Mouse (Mus musculus): ENCODE measurements around the gene Dpt.
A peak's percentile ranks its signal among the peaks of the same experiment; 100 is the strongest.
"Not testable (repeated sequence)": the region's sequence is repeated elsewhere in the genome, so short reads cannot be mapped to it uniquely, and the experiment has no call there.

The Dpt gene

DNA sequence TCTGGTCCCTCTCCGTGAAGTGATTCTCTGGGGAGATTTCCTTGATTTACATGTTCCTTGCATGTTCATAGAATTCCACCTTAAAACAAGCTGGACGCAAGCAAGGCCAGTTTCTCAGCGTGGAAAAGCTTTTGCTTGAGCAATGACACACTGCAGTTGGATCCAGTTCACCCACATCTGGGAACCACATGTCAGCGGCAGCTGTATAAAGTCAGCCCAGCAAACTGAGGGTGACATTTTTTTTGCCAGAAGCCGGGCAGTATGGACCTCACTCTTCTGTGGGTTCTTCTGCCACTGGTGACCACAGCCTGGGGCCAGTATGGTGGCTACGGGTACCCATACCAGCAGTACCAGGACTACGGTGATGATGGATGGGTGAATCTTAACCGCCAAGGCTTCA lies at the start of gene Dpt:
Gene Dpt, plus strand, starts transcription at position 174 of the 400 bp plus-strand sequence.
- DNase-seq = peak; percentile 50 to 74

DNA sequence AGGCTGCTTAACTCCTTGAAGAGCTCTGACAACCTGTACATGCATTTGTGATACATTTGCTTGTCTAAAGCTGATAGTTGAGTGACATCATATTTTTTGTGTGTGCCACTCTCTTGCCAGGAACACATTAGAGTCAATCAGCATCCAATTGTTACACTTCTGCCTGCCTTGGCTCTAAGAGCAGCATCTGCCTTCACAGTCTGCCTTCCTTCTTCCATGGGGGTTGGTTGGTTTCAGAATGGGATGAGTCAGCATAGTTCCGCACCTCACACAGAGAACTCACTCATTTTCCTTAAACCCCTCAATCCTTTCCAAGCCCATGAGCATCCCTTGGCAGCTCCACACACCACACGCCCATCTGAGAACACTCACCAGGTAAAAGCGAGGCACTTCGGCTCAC lies 42.7 kb upstream of the Dpt start:
- no peak for DNase-seq

DNA sequence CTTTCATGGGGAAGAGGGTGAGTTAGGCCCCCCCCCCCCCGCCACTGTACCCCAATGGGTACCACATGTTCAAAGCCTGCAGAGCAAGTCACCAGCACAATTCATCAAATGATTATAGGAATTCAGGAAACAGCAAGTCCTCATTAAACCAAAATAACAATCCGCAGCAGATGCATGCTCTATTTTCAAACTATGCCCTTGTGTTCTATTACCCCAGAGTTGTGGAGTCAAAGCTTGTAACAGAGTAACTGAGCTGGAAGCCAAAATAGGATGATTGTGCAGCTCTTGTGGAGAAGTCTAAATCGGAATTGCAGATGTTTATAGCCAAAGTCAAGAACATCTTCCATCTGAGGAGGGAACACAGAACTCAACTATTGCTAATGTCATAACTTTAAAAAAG lies 40.8 kb upstream of the Dpt start:
- DNase-seq = no peak

DNA sequence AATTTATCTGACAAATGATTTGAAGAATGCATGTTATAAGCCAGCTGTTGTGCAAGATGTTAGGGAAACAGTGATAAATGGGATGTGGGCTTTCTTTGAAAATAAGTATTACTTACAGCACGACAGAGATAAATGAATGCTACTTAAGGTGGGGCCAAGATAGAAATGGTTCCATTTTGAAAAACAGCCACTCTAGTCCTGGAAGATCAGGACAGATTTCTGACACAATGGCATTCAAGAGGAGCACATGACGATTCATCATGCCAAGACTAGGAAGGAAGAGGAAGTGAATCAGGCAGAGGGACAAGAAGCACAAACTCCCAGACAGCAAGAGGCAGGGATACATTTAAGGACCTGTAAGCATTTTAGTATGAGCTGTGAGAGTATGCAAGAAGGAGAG lies 39.5 kb upstream of the Dpt start:
- DNase-seq = no peak

DNA sequence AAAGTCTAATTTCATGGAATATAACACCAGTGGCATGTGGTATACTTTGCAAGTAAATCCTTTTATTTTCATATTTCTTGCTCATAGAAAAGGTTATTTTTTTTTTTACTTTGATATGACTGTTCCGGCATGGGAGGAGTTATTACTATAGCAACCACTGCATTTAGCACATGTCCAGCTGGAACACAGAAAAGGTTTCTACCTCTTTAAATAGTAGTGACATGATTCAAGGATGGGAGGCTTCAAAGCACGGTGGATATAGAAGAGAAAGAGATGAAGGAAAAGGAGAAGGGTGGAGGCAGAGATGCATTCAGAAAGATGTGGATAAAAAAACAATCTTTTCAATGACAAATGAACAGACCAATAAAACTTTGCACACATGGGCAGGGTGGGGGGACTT lies 38.0 kb upstream of the Dpt start:
- no peak for DNase-seq

DNA sequence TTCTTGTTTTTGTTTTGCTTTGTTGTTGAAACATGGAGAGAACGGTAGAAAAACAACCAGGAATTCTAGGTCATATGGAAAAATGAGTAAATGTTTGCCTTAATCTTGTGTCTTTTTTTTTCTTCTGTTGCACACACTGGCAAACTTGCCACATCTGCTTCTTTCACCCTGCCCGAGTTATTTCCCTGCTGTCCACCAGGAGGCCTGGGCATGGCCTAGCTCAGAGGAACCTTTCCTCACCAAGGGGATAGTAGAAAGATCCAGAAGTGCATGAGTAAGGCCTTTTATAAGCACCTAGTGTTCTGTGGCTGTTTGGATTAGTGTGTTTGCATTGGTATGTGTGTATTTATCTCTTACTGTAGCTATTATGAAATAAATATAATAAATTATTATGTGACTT lies 34.2 kb upstream of the Dpt start:
- peak; percentile 35 to 36 for DNase-seq

DNA sequence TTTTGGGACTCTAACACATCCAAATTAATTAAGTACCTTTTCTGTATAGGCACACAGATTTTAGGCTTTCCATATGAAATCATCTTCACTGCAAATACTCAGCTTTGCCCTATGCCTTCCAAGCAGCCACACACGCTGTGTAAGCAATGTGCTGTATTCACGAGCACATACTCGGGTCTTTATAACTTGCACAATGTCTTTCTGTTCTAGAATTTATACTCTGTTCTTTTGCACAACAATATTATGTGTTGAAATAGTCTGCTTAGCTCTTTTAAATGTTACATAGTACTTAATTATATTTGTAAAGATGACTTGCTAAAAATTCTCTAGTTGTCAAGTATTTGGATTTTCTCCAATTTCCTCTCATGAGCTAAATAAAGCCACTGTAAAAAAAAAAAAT lies 29.8 kb upstream of the Dpt start:
- DNase-seq = peak in 1 of 2 experiments; percentile 27

DNA sequence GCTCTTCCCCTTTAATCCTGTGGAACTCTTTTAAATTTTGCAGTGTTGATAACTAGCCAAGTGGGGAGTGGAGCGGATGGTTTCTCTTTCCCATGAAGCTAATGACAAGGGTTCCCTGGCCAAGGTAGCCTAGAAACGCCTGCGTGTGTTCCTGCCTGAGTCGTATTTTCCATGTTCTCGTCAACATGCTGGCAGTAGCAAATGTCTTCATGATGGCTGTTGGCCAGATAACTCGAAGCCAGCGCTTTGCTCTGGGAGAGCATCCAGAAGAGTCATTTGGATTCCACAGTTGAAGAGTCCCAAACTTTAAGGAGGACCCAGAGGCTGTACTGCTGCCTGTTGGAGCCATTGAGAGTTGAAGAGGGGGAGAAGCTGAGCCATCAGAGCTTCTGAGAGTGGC lies 25.8 kb upstream of the Dpt start:
- peak; percentile 73 to 89 for DNase-seq

DNA sequence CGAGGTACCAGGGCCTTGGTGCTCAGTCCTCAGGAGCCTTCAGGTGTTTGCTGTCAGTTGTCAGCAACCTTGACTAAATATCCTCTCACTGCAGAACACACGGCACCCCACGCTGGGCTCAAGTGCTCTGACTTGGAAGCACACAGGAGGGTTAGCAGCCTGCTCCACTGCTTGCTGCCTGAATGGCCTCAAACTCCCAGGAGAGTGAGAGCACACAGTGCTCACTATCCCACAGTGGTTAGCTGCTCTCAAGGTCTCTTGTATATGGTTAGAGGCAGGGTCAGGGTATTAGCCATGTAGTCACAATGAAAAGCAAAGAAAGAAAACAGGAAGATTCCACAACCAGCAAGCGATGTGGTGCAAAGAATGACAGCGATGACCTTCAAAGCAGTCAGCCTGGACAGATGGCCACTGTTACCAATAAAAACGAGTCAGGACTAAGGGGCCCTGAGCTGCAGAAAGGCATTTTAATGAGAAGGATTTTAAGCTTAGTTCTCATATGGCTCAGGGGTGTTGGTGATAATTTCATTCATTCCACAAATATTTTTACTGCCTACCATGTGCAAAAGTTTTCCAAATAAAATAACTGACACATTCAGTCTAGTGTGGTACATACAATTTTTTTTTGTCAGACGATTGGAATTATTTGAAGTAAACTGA lies 15.5 kb upstream of the Dpt start:
- DNase-seq = no peak

DNA sequence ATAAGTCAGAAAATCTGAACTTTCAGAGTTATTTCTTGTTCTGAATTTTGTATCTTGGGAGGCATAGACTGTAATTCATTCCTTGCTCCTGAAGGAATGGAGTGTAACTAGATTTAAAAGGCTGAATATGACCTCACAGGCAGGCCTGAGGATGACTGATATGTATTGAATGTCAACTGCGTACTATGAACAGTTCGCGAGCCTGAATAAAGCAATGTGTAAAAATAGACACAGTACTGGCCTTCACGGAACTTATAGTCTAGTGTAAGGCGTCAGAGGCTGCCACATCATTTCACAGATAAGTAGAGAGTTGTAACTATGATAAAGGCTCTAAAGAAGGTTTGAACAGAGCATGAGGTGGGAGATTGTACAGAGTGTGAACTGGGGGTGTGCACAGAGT lies 10.3 kb upstream of the Dpt start:
- DNase-seq = no peak

DNA sequence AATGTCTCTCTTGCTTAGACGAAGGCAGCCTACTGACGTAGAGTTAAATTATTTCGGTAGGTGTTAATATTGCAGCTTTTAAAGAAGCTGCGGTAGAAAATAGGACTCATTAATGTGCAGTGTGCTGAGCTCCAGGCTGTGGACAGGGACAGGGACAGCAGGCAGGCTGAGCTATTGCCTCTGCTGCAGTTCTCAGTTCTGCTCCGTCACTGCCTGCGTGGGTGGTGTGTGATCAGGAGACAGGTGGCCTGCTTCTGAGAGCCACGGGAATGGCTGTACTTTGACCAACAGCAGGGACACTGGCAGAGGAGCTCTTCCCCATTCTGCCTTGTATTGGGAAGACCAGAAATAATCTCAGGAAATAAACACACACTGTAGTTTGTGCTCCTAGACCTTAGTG lies 8.7 kb upstream of the Dpt start:
- no peak for DNase-seq

DNA sequence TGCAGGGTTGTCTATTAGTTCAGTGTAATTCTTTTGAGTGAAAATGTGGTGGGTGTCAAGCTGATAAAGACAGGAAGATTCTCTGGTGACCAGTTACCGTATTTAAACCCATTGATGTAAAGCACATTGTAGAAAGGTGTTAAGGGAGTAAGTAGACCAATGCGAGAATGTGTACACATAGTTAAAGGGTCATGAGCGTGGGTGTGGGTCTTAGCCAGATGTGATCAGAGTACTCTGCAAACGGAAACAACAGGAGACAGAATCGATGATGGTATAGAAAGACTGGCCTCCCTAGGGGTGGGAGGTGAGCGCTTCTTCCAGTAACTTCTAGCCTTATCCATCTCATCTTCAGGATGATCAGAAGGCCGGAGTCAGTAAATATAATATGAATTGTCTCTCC lies 8.2 kb upstream of the Dpt start:
- no peak for DNase-seq

DNA sequence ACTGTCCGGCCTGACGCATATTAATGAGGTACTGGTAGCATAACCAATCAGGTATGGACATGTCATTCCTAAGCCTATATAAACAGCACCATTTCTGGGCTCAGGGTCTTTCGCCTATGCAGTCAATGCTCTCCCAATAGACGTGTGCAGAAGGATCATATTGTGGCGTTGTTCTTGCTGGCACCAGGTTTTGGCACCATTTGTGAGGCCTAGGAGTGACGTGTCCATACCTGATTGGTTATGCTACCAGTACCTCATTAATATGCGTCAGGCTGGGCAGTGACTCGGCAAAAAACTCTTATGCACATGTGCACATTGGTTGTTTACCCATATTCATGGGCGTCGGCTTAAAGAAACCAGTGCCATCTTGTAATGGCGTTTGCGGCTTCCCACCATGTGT lies 6.1 kb upstream of the Dpt start:
- DNase-seq = not testable (repeated sequence)

DNA sequence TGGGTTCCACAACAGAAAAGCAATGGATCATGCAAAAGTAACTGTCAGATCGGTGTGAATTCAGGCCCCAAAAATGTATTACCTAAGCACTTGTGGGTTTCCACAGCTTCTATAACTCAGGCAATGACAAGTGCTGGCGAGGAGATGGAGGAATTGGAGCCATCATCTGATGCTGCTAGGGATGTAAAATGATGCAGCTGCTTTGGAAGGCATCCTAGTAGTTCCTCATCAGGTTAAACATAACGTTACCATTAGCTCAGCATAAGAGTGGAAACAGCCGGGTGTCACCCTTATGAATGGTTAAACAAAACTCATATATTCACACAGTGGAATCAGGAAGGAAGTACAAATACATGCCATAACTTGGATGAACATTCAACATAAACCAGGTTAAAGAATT lies 3.4 kb upstream of the Dpt start:
- no peak for DNase-seq

DNA sequence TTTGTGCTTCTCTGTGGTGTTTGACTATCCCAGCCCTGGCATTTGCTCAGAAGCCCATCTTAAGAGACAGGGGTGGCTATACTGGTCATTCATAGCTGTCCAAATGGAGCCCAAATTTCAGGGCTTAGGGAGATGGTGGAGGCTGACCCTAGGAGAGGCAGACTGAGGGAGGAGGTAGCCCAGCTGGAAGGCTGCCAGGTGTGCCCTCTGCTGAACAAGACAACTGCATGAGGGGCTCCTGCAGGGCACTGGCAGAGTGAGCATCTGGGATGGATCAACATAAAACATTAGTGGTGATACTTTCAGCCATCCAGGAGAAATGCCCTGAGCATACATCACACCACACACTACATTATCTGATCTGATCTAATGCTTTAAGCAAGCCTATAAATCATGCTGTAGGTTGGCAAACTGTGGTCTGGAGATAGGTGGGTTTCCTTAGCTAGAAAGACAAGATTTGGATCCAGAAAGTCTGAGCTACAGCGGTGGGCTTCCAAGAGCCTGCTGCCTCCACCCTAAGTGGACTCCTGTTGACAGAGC lies 1.4 kb downstream of the Dpt start:
- DNase-seq = peak in 1 of 2 experiments; percentile 31

DNA sequence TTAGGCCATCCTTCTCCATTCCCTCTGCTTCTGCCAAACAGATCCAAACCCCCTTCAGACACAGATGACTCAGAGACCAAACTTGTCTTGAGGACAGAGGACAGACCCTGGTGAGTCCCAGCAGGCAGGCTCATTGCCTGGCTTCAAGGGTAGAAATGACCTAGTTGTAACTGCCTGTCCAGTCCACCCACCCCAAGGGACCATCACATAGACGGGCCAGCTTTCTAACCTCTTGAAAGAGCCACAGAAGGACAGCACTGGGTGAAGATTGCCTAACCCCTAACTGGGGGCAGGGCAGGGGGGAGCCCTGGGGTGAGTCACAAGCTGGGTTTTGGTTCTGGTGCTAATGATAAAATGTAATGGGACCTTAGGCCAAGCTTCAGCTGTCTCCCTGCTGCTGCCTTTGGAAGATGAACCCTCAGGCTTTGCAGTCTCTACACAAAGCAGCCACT lies 2.1 kb downstream of the Dpt start:
- peak; percentile 25 to 61 for DNase-seq

DNA sequence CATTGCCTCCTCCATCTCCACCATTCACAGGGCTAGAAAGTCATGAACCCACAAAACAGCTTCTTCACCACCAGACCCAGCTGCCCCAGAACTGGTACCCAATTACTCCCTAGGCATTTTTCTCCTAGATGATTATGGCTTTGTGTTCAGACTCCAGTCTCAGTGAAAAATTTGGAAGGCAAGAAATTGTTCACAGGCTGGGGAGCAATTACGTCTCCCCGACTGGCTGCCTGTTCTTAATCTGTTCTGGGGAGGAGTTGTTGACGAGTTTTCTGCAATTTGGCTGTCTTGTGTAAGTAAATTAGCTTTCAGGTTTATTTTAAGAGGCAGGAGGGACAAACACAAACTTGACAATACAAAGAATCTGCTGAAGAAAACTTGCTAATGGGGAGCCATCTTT lies 2.7 kb downstream of the Dpt start:
- no peak for DNase-seq

DNA sequence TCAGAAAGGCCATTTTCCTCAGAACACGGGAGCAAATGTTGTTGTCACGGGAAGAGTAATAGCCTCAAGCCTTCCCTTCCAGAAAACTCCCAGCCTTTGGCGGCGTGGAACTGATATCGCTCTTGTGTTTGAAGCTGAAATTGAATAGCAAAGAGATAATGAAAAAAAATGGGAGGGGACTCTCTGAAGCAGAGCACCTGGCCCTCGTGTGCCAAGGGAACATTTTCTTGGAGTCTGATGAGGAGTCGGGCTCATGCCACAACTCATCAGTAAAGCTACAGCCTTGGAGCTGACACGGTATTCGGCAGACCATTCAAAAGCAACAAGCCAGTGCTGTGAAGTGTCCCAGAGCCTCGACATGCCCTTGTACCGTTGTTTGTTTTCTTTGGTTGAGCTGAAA lies 7.8 kb downstream of the Dpt start:
- no peak for DNase-seq

DNA sequence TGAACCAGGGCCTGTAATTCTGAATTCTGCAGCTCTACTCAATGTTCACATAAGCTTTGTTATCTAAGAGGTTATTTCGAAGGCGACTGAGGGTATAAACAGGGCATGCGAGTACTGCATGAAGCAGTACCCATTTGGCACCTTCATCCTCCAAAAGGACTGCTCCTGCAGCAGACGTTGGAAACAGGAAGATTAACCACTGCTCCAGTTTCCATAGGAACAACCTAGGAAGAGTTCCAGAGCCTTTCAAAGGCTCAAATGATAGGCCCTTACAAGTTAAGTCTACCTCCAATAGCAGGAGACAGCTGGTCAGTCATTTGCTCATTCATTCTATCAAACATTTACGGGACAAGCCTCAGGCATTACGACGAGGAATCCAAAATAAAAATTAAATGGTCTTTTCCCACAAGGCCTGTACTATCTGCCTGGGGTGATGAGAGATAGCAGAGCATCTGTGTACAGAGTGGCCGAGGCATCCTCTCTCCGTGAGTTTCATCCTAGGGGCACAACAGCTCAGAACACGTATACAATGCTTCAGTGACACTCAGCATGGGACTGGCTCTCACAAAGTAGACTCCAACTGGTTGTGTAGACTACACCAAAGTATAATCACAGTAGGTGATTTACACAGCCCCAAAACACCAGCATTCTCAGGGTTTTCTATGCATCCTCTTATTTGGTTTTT lies 8.4 kb downstream of the Dpt start:
- no peak for DNase-seq

DNA sequence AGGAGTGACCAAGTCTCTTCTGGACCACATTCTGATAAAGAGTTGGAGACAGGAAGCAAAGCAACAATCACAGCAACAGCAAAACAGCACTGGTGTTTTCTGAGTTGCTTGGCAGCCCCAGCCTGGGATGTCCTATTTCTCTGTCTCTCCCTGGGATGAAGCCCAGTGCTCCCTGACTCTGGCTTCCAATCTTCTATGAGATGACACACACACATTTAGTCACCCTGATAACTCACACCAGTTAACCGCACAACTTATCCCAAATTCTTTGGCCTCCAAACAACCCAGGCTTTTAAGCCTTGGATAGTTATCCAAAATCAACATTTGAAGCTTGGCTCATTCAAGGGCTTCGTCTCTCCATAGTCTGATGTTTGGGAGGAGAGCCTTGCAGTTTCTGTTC lies 12.9 kb downstream of the Dpt start:
- peak in 1 of 2 experiments; percentile 44 for DNase-seq

DNA sequence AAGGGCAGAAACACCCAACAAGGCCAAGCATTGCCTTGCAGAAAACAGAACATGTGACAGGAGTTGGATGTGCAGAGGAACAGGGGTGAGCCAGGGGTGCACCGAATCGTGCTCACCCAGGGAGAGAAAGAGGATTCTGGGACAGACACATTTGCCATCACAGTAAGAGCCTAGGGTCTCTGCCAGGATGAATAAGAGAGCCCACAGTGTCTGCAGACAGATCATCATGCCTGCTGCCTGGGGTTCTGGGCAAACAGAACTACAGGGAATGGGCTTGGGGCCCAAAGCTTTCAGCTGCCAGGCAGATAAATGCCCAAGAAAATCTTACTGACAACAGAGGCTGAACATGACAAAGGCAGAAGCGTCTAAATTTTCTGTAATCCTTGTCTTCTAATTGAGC lies 14.9 kb downstream of the Dpt start:
- no peak for DNase-seq

DNA sequence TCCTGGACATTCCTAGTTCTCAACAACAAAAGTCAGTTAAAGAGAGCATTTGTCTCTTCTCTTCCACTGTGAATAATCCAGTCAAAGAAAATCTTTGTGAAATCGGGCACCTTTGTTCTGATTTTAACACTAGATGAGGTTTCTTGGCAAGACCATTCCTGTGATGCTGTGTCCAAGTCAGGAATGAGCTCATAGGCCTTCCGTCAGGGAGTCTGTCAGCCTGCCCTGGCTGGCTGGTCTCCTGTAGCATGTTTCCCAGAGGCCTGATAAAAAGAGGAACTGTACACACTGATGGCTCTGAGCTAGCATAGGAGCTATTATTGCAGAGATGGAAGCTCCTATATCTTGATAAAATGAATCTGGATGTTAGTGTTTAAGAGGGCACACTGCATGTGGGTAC lies 17.8 kb downstream of the Dpt start:
- no peak for DNase-seq

DNA sequence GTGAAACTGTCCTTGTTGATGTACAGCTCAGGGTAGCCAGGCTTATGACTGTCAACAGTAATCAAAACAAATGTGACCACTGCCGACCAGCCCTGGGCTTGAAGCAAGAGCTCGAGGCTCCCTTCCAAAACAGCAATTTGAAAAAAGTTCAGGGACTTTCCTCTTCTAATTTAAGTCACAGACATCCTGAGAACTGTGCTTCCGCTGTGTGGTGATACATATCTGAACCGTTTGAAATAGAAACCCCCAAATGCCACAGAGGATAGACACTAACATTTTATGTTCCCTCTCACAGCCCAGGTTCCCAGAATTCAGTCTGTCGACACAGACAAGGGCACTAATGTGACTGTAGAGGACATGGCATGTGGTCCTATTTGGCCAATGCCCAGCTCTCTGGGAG lies 18.9 kb downstream of the Dpt start:
- no peak for DNase-seq

DNA sequence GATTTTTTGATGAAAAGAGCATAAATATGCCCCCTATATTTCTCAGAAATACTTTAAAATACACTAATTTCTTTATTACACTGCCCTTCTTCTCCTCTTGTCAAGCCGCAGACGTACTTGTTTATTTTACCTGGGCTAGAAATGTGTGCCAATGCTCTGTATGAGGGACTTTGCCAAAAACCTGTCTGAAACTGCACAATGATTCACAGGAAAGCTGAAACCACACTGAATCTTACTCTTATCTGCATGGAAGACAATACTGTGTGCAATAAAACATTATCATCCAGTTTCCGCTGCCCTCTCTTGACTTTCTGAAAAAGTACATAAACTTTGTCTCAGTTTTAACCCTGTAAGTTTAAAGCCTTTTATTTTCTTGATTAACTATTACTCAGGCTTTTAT lies 20.9 kb downstream of the Dpt start:
- no peak for DNase-seq

DNA sequence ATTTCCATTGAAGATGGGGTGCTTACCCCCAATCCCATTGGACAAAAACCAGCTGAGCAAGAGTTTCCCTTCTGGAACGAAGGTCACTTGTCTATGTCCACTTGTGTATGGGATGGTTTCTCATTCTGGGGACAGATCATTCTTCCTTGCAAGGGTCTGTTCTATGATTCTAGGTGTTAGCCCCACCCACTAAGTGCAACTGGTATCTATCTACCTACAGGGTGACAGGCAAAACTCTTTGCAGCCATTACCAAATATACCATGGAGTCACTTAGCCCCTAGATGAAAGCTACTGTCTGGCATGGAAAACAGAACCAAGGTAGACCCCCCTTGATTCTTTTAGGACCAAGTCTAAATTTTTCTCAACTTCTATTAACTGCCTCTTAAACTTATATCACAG lies 24.9 kb downstream of the Dpt start:
- DNase-seq = no peak

All from lung, postnatal 4 days (tissue).